Mouse (Mus musculus) embryonic facial prominence, embryonic 12.5 days (tissue): ENCODE results near the gene Stat1. TPM values are rescaled to one million over a fixed set of nuclear protein-coding genes. Genes with fewer than 3 reads are reported as not detected.

Experiments
- ATAC-seq: fragments of 200-750 bp; cut with Nextera tagmentation; 2 replicates; pipeline ENCODE4 v1.8.0; 2017; ENCODE audit not compliant: insufficient number of reproducible peaks, insufficient read depth, low FRiP score, low TSS enrichment
- H3K27ac ChIP-seq: fragments of 300-500 bp; sonication (generic); 2 replicates; pipeline ENCODE4 v1.5.1; 2016; ENCODE audit warnings: mild to moderate bottlenecking
- H3K27me3 ChIP-seq: fragments of 300-500 bp; sonication (generic); 2 replicates; pipeline ENCODE4 v1.6.1; 2016; ENCODE audit warnings: mild to moderate bottlenecking, moderate library complexity
- H3K36me3 ChIP-seq: fragments of 300-500 bp; sonication (generic); 2 replicates; pipeline ENCODE4 v1.6.1; 2016; ENCODE audit warnings: mild to moderate bottlenecking
- H3K4me1 ChIP-seq: fragments of 300-500 bp; sonication (generic); 2 replicates; pipeline ENCODE4 v1.6.1; 2016
- H3K4me2 ChIP-seq: fragments of 300-500 bp; sonication (generic); replicated peaks from 2 replicates; pipeline ENCODE4 v1.6.1; 2016; ENCODE audit warnings: mild to moderate bottlenecking, moderate library complexity
- H3K4me3 ChIP-seq: fragments of 300-500 bp; sonication (generic); 2 replicates; pipeline ENCODE4 v1.5.1; 2016; ENCODE audit warnings: mild to moderate bottlenecking
- H3K9ac ChIP-seq: fragments of 300-500 bp; sonication (generic); 2 replicates; pipeline ENCODE4 v1.6.1; 2016; ENCODE audit warnings: mild to moderate bottlenecking, moderate library complexity
- H3K9me3 ChIP-seq: fragments of 300-500 bp; sonication (generic); 2 replicates; pipeline ENCODE4 v1.6.1; 2016; ENCODE audit warnings: mild to moderate bottlenecking, moderate library complexity
- WGBS: fragments of 180-500 bp; shearing (Covaris S2); methylation state at CpG from one replicate; pipeline ENCODE4 v1.1.7; 2016; 5-methylcytosine and 5-hydroxymethylcytosine counted together
- polyA plus RNA-seq: library from polyadenylated mRNA; unstranded; fragments of >200 nt; fragmentation: Nextera tagmentation; extraction: Ambion mirVana; gene quantifications from 2 replicates; pipeline ENCODE4 v1.2.1, GENCODE M21; 2016

Gene Stat1
- polyA plus RNA-seq, 1 experiment from 2014 or later, result 17.7 TPM

DNA sequence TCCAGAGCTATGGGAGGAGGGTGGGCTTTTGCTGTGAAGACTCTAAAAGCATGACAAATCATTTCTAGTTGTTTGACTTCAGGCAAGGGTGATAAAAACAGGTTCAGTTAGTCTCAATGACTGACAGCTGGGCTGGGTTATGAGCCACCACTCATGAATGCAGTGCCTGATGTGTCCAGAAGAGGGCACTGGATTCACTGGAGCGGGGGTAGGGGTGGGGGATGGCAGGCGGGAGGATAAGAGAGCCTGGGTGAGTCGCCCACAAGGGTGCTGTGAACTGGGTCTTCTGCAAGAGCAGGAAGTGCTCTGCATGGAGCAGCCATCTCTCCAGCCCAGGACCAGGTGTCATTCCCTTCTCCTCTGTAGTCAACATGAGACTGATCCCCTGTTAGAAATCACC lies 50.8 kb downstream of the Stat1 start:
- ATAC-seq, result 0 out of 2 replicates have a peak, but pooled peaks have one; percentile 28
- no peaks in the 10 kb centered on the region for H3K4me1 ChIP-seq
- no peak overlapping the region for H3K4me3 ChIP-seq
- H3K27ac ChIP-seq, result no peak overlapping the region
- no peak overlapping the region for H3K9ac ChIP-seq
- H3K9me3 ChIP-seq, result no peaks in the 10 kb centered on the region
- WGBS, result 0% methylated on average over 3 of the region's 3 CpGs
- H3K27me3 ChIP-seq, result no peaks in the 10 kb centered on the region
- H3K36me3 ChIP-seq, result no peaks in the 10 kb centered on the region
- H3K4me2 ChIP-seq, result no peak overlapping the region

DNA sequence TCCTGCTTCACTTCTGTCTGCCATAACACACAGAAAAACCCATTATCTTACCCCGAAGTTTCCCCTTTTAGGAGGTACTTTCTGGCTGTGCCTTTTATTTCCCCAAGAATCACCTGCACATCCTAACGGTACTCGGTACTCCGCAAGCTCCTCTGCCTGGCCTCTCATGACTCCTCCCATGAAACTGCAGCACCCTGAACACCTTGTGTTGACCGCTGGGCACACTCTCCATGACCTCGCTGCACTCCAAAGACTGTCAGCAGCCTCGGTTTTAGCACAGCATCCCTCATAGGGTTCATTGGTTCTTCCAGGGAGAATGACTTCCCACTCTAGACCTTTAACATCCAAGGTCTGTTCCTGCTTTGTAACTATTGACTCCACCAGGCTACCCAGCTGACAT lies 51.5 kb downstream of the Stat1 start:
- H3K27ac ChIP-seq, result no peak overlapping the region
- H3K36me3 ChIP-seq, result no peaks in the 10 kb centered on the region
- 73% methylated on average over 7 of the region's 7 CpGs for WGBS
- H3K4me1 ChIP-seq, result no peaks in the 10 kb centered on the region
- no peaks in the 10 kb centered on the region for H3K9me3 ChIP-seq
- H3K4me2 ChIP-seq, result no peak overlapping the region
- no peak overlapping the region for H3K4me3 ChIP-seq
- H3K9ac ChIP-seq, result no peak overlapping the region
- no peak for ATAC-seq
- no peaks in the 10 kb centered on the region for H3K27me3 ChIP-seq

DNA sequence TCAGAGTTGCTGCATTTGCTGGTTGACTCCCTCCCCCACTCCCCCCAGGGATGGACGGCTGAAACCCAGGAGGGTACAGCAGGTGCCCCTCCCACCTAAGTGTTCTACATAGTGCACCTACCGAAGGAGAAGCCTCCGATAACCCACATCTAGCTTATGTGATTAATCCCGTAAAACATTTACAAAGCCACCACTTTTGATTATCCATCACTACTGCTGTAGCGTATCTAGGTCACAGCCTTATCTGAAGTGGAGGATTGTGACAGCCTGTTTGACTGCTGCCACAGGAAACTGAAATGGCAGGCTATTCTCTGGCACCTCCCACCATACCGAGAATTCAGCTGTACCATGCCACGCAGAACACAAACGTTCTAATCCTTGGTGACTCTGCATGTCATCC lies 52.0 kb downstream of the Stat1 start:
- WGBS, result 73% methylated on average over 8 of the region's 8 CpGs
- Histone ChIP-seq H3K4me3 (no peak overlapping the region), H3K9ac (no peak overlapping the region)

DNA sequence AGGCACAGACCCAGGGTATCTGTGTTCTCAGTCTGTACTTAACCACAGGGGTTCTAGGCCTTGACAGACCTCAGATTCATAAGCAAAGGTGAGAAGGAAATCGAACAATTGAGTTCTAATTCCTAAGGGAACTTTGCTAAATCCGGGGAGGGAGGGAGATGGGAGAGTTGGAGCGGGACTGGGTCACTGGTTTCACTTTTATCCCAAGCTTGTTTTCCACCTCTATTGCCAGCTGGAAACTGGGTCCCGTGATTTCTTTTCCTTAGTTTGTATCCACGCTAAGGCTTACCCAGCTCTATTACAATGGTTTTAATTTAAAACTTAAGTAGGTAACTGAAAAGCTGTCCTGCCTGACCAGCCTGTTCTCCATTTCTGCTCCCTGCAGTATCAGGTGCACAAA lies 56.1 kb downstream of the Stat1 start:
- Histone ChIP-seq H3K9ac (no peak overlapping the region), H3K27ac (no peak overlapping the region), H3K4me1 (no peaks in the 10 kb centered on the region), H3K4me3 (no peak overlapping the region), H3K36me3 (no peaks in the 10 kb centered on the region), H3K27me3 (no peaks in the 10 kb centered on the region), H3K4me2 (no peak overlapping the region), H3K9me3 (no peaks in the 10 kb centered on the region)
- 55% methylated on average over 5 of the region's 5 CpGs for WGBS
- no peak for ATAC-seq

More for the DNA sequence above, 52.0 kb downstream of the Stat1 start:
- Histone ChIP-seq H3K9me3 (no peaks in the 10 kb centered on the region), H3K27ac (no peak overlapping the region), H3K36me3 (no peaks in the 10 kb centered on the region), H3K27me3 (no peaks in the 10 kb centered on the region), H3K4me2 (no peak overlapping the region), H3K4me1 (no peaks in the 10 kb centered on the region)
- no peak for ATAC-seq

DNA sequence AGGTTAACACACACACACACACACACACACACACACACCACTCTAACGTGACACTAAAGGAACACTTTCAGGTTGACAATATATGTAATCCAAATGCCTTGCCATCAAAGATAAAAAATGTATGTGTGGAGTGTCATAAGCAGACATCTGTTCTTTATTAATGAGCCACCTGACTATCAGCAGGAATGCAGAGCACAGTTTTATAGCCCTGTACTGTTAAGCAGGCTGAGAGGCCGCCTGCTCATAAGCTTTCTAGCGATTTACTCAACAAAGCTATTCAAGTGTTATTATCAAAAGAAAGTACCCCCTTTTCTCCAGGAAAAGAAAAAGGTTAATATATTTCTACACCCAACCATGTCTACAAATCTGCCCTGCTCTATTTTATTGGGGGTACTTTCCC lies 56.7 kb downstream of the Stat1 start:
- no peak for ATAC-seq
- Histone ChIP-seq H3K9me3 (no peaks in the 10 kb centered on the region), H3K27me3 (no peaks in the 10 kb centered on the region), H3K36me3 (no peaks in the 10 kb centered on the region), H3K4me3 (no peak overlapping the region), H3K4me1 (no peaks in the 10 kb centered on the region), H3K27ac (no peak overlapping the region), H3K9ac (no peak overlapping the region), H3K4me2 (no peak overlapping the region)
- WGBS, result 56% methylated on average over 3 of the region's 3 CpGs

DNA sequence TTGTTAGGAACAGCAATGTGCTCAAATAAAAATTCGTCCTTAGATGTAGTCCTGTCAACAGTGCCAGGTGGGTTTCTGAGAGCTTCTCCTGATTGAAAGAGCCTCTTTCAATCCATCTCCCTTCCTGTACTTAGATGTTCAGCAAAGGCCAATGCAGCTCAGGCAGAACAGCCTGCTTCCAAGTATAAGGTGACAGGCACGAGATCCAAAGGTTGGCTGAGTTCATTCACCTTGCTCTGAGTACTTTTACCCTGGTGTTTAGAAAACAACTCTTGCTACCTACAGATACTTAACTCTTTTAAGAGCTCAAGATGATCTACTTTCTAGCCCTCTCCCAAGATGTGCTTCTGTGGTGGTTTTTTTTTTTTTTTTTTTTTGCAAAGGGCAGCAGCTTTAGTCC lies 57.8 kb downstream of the Stat1 start:
- no peak overlapping the region for H3K9ac ChIP-seq
- 72% methylated on average over 2 of the region's 2 CpGs for WGBS
- H3K36me3 ChIP-seq, result no peaks in the 10 kb centered on the region
- ATAC-seq, result no peak
- no peak overlapping the region for H3K27ac ChIP-seq
- no peaks in the 10 kb centered on the region for H3K9me3 ChIP-seq
- H3K4me3 ChIP-seq, result no peak overlapping the region
- H3K27me3 ChIP-seq, result no peaks in the 10 kb centered on the region
- no peak overlapping the region for H3K4me2 ChIP-seq
- no peaks in the 10 kb centered on the region for H3K4me1 ChIP-seq

DNA sequence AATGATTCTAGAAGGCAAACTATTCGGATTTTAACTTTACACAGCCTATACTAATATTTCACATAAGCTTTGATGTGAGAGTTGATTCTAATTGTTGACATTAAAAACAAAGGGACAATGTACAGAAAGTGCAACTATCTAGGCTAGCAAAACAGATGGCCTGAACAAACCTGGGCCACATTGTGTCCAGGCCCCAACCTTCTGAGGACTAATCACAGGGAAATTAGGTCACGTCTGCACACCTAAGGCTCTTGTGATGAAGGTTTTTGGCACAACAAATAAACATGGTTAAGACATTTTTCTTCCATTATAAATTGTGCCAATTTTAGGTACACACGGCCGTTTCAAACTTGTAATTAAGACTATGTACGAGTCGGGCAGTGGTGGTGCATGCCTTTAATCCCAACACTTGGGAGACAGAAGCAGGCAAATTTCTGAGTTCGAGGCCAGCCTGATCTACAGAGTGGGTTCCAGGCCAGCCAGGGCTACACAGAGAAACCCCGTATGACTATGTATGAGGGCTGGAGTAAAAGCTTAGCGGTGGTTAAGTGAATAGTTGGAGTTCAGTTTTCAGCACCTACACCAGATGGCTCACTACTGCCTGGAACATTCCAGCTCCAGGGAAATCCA lies 60.8 kb downstream of the Stat1 start:
- Histone ChIP-seq H3K4me2 (no peak overlapping the region), H3K27ac (no peak overlapping the region), H3K4me1 (no peaks in the 10 kb centered on the region), H3K9me3 (no peaks in the 10 kb centered on the region), H3K27me3 (no peaks in the 10 kb centered on the region), H3K9ac (no peak overlapping the region), H3K36me3 (no peaks in the 10 kb centered on the region), H3K4me3 (no peak overlapping the region)
- ATAC-seq, result no peak
- 92% methylated on average over 9 of the region's 9 CpGs for WGBS

DNA sequence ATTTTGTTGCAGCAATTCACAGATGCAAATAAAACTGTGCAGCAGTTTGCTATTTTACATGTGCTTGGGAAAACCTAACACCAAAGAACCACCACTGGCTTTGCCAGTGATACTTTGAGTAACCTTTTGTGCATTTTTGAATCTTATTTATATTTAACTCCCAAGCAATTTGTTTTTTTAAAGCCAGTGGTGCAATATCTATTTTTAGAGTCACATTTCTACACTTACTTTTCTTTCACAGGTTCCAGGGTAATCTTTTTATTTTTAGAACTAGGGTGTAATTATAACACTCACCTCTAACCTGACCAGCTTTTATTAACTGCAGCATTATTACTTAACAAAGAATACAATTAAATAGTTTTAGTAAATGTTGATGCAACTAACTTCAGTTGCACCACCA lies 62.8 kb downstream of the Stat1 start:
- H3K9ac ChIP-seq, result no peak overlapping the region

DNA sequence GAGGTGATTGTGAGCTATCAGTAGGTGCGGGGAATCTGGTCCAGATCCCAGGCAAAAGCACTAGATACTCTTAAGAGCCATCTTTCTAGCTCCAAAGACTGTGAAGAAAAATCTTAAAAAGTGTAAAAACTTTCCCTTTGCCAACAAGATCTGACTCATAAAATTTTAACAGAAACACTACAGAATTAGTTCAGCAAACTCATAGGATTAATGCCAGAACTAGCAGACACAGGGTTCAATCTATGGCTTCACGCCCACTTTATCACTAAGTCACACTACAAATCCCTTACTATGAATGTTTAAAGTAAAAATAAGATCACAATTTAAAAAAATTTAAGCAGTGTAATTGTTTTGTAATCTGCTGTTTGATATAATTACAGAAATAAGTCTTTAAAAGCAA lies 63.8 kb downstream of the Stat1 start:
- Histone ChIP-seq H3K27ac (no peak overlapping the region), H3K4me3 (no peak overlapping the region), H3K9me3 (no peaks in the 10 kb centered on the region), H3K4me2 (no peak overlapping the region), H3K27me3 (no peaks in the 10 kb centered on the region), H3K9ac (no peak overlapping the region), H3K36me3 (no peaks in the 10 kb centered on the region), H3K4me1 (no peaks in the 10 kb centered on the region)
- no peak for ATAC-seq
- WGBS, result 88% methylated on average over 2 of the region's 2 CpGs

More for the DNA sequence above, 62.8 kb downstream of the Stat1 start:
- no peak overlapping the region for H3K4me2 ChIP-seq
- no peak for ATAC-seq
- H3K27me3 ChIP-seq, result no peaks in the 10 kb centered on the region
- H3K9me3 ChIP-seq, result no peaks in the 10 kb centered on the region
- no peak overlapping the region for H3K27ac ChIP-seq
- H3K4me3 ChIP-seq, result no peak overlapping the region
- no peaks in the 10 kb centered on the region for H3K36me3 ChIP-seq
- H3K4me1 ChIP-seq, result no peaks in the 10 kb centered on the region

Other genes with a start within 250 kb of the Stat1 start
- 100 and 110 TPM in 2 replicates for gene Myo1b, start 203.4 kb upstream of the Stat1 start, polyA plus RNA-seq
- gene Stat4, start 132.3 kb upstream of the Stat1 start, polyA plus RNA-seq, result 1.2 and 1.5 TPM in 2 replicates
- 27.9 and 31.7 TPM in 2 replicates for gene Gls, start 113.8 kb downstream of the Stat1 start, polyA plus RNA-seq